Mouse (Mus musculus): ENCODE data around the gene Apobec3. TPM values are rescaled to one million over a fixed set of nuclear protein-coding genes. Genes with fewer than 3 reads are reported as not detected.

The Apobec3 gene
- polyA plus RNA-seq, 1 experiment from 2014 or later = 18.4 TPM

DNA sequence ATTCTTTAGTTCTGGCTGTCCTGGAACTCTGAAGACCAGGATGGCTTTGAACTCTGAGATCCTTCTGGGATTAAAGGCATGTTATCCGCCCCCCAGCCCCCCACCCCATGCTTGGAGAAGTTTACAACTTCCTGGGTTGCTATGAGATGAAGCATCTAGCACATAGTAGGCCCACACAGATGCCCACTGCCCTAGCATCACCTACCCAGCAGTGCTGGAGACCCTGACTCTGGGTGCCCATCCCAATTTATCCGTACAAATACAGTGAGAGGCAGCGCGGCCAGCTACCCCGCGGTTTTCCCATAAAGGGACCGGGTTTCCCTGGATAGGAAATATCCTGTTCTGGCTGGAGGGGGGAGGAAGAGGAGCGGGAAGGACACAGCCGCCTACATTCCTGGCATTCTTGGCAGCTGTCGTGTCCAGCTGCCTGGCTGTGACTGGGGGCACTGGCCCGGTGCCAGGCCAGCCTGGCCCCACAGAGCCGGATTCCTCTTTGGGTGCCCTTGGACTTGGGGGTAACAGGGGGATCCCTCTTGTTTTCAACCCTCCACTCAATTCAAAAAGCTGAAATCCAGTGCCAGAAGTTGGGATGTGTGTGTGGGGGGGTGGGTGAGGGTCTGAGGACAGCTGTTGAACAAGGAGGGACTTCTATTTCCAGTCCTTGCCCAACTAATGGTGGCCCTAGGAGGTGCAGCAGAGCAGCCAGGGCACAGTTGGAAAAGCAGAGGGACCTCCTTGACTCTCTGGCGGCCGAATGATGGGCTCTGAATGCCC is 60.5 kb downstream of the Apobec3 start:
- no peak overlapping the region for H3K9ac ChIP-seq (replicated peaks; ENCODE audit: low read depth, low read length)
- no peak overlapping the region for H3K4me3 ChIP-seq (ENCODE audit: low read depth, low read length)
- no peaks in the 10 kb centered on the region for H3K9me3 ChIP-seq (ENCODE audit: control insufficient read depth, low read depth, low read length)
- 39% methylated on average over 14 of the region's 14 CpGs for WGBS
- H3K27me3 ChIP-seq (ENCODE audit: control insufficient read depth, insufficient read depth, low read length) = no peaks in the 10 kb centered on the region
- H3K27ac ChIP-seq (ENCODE audit: low read length) = peak overlapping the region; percentile 34
- peaks cover 26% of the 10 kb centered on the region for H3K4me1 ChIP-seq (ENCODE audit: control insufficient read depth, insufficient read depth, low read length)
- no peak overlapping the region; the same call in 1 of the 2 replicates for H3K4me2 ChIP-seq (replicated peaks; ENCODE audit: low read depth, low read length)
- no peaks in the 10 kb centered on the region for H3K36me3 ChIP-seq (ENCODE audit: control insufficient read depth, insufficient read depth, low read length)
- ATAC-seq (ENCODE audit: insufficient number of reproducible peaks, insufficient read depth, low FRiP score, low read depth) = no peak; the same call in 1 of the 2 replicates

DNA sequence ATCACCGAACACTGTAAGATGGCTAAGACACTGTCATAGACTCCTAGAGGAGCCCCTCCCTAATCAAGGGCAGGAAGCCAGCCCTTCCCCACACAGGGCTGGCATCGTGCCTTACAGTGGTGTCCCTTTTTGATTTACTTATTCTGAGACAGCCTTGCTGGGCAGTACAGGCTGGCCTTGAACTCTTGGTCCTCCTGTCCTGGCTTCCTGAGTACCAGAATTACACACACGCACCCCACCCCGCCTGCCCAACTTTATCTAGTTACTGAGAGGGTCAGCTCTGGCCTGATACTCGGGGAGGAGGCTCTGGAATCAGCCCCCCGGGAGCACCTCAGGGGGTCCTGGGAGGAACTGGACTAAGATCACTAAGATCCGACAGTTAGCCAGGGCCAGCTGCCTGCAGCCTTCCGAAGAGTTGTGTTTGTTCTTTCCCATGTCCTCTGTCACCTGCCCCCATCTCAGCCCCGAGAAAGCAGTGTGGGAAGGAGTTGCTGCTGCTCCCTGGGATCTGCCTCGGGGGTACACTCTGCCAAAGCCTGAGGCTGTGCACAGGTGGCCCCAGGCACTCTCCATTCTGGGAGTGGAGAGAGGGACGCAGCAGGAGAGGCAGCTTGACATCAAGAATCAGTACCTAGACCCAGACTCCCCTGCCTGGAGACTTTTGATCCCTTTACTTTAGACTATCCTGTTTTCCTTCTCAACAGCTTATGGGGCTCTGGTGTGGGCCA is 61.2 kb downstream of the Apobec3 start:
- H3K9me3 ChIP-seq (ENCODE audit: control insufficient read depth, low read depth, low read length) = no peaks in the 10 kb centered on the region
- no peak overlapping the region for H3K4me3 ChIP-seq (ENCODE audit: low read depth, low read length)
- peaks cover 26% of the 10 kb centered on the region for H3K4me1 ChIP-seq (ENCODE audit: control insufficient read depth, insufficient read depth, low read length)
- ATAC-seq (ENCODE audit: insufficient number of reproducible peaks, insufficient read depth, low FRiP score, low read depth) = 0 out of 2 replicates have a peak, but pooled peaks have one; percentile 20
- H3K4me2 ChIP-seq (replicated peaks; ENCODE audit: low read depth, low read length) = no peak overlapping the region
- 48% methylated on average over 11 of the region's 11 CpGs for WGBS
- no peaks in the 10 kb centered on the region for H3K27me3 ChIP-seq (ENCODE audit: control insufficient read depth, insufficient read depth, low read length)
- H3K27ac ChIP-seq (ENCODE audit: low read length) = peak overlapping the region; percentile 34; the same call in 1 of the 2 replicates
- H3K36me3 ChIP-seq (ENCODE audit: control insufficient read depth, insufficient read depth, low read length) = no peaks in the 10 kb centered on the region
- no peak overlapping the region for H3K9ac ChIP-seq (replicated peaks; ENCODE audit: low read depth, low read length)

DNA sequence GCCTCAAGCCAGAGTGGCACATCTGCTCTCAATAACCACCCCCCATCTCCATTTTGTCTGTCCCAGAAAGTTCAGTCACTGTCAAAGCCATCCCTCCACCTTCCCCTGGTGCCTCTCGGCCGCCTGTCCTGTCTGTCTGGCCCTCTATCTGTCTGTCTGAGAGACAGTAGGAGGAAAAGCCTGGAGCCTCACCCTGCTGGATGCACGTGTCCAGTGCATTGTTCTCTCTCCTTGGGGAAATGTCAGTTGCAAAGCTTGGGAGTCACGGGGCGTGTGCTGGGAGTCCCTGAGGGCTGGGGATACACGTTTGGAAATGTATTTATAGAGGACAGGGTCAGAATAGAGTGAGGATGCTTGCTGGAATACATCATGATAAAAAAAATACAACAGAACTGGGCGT is 62.0 kb downstream of the Apobec3 start:
- H3K27me3 ChIP-seq (ENCODE audit: control insufficient read depth, insufficient read depth, low read length) = no peaks in the 10 kb centered on the region
- no peak overlapping the region for H3K9ac ChIP-seq (replicated peaks; ENCODE audit: low read depth, low read length)
- no peak for ATAC-seq (ENCODE audit: insufficient number of reproducible peaks, insufficient read depth, low FRiP score, low read depth)

DNA sequence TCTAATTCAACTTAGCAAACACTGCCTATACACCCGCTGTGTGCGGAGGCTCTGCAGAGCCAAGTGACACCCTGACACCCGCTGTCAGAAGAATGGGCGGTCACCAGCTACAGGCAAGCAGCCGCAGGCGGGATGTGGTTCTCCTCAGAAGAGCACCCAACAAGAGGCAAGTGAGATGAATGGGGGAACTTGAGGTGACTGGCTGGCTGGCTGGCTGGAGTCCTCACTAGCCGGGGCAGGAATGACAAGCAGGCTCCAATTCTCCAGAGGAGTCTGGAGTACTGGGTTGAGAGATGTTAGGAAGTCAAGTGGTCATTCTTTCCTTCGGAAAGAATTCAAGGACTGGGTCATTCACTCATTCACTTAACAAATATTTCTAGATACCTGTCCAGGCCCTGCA is 65.1 kb downstream of the Apobec3 start:
- Histone ChIP-seq H3K4me3 (ENCODE audit: low read depth, low read length) (no peak overlapping the region), H3K9me3 (ENCODE audit: control insufficient read depth, low read depth, low read length) (no peaks in the 10 kb centered on the region), H3K4me2 (replicated peaks; ENCODE audit: low read depth, low read length) (no peak overlapping the region), H3K9ac (replicated peaks; ENCODE audit: low read depth, low read length) (no peak overlapping the region), H3K27me3 (ENCODE audit: control insufficient read depth, insufficient read depth, low read length) (no peaks in the 10 kb centered on the region), H3K27ac (ENCODE audit: low read length) (no peak overlapping the region), H3K4me1 (ENCODE audit: control insufficient read depth, insufficient read depth, low read length) (0 out of 2 replicates have a peak, but pooled peaks cover 5% of the 10 kb centered on the region), H3K36me3 (ENCODE audit: control insufficient read depth, insufficient read depth, low read length) (no peaks in the 10 kb centered on the region)
- WGBS = 74% methylated on average over 8 of the region's 8 CpGs
- no peak for ATAC-seq (ENCODE audit: insufficient number of reproducible peaks, insufficient read depth, low FRiP score, low read depth)

More for the DNA sequence above, 62.0 kb downstream of the Apobec3 start:
- 68% methylated on average over 7 of the region's 7 CpGs for WGBS
- H3K36me3 ChIP-seq (ENCODE audit: control insufficient read depth, insufficient read depth, low read length) = no peaks in the 10 kb centered on the region
- peaks cover 26% of the 10 kb centered on the region for H3K4me1 ChIP-seq (ENCODE audit: control insufficient read depth, insufficient read depth, low read length)
- no peak overlapping the region for H3K27ac ChIP-seq (ENCODE audit: low read length)
- H3K9me3 ChIP-seq (ENCODE audit: control insufficient read depth, low read depth, low read length) = no peaks in the 10 kb centered on the region
- no peak overlapping the region for H3K4me3 ChIP-seq (ENCODE audit: low read depth, low read length)
- no peak overlapping the region for H3K4me2 ChIP-seq (replicated peaks; ENCODE audit: low read depth, low read length)

GRCm38 (mm10) chr15:79958418-79958817 is 67.0 kb downstream of the Apobec3 start:
- no peak overlapping the region for H3K4me3 ChIP-seq (ENCODE audit: low read depth, low read length)
- H3K4me2 ChIP-seq (replicated peaks; ENCODE audit: low read depth, low read length) = no peak overlapping the region
- H3K4me1 ChIP-seq (ENCODE audit: control insufficient read depth, insufficient read depth, low read length) = no peaks in the 10 kb centered on the region
- no peak for ATAC-seq (ENCODE audit: insufficient number of reproducible peaks, insufficient read depth, low FRiP score, low read depth)
- WGBS = 49% methylated on average over 3 of the region's 3 CpGs
- H3K9me3 ChIP-seq (ENCODE audit: control insufficient read depth, low read depth, low read length) = no peaks in the 10 kb centered on the region
- H3K36me3 ChIP-seq (ENCODE audit: control insufficient read depth, insufficient read depth, low read length) = no peaks in the 10 kb centered on the region
- H3K27ac ChIP-seq (ENCODE audit: low read length) = no peak overlapping the region
- H3K9ac ChIP-seq (replicated peaks; ENCODE audit: low read depth, low read length) = no peak overlapping the region
- no peaks in the 10 kb centered on the region for H3K27me3 ChIP-seq (ENCODE audit: control insufficient read depth, insufficient read depth, low read length)

- no peak for ATAC-seq (ENCODE audit: insufficient number of reproducible peaks, insufficient read depth, low FRiP score, low read depth)
- Histone ChIP-seq H3K27ac (ENCODE audit: low read length) (no peak overlapping the region), H3K36me3 (ENCODE audit: control insufficient read depth, insufficient read depth, low read length) (no peaks in the 10 kb centered on the region), H3K4me3 (ENCODE audit: low read depth, low read length) (no peak overlapping the region), H3K9ac (replicated peaks; ENCODE audit: low read depth, low read length) (no peak overlapping the region), H3K9me3 (ENCODE audit: control insufficient read depth, low read depth, low read length) (no peaks in the 10 kb centered on the region), H3K4me2 (replicated peaks; ENCODE audit: low read depth, low read length) (no peak overlapping the region), H3K27me3 (ENCODE audit: control insufficient read depth, insufficient read depth, low read length) (no peaks in the 10 kb centered on the region), H3K4me1 (ENCODE audit: control insufficient read depth, insufficient read depth, low read length) (no peaks in the 10 kb centered on the region)
- WGBS = 52% methylated on average over 9 of the region's 9 CpGs
Measured at GRCm38 (mm10) chr15:79961366-79961921, 70.0 kb downstream of the Apobec3 start.

- H3K4me2 ChIP-seq (replicated peaks; ENCODE audit: low read depth, low read length) = no peak overlapping the region
- WGBS = 91% methylated on average over 18 of the region's 18 CpGs
- no peak for ATAC-seq (ENCODE audit: insufficient number of reproducible peaks, insufficient read depth, low FRiP score, low read depth)
- H3K36me3 ChIP-seq (ENCODE audit: control insufficient read depth, insufficient read depth, low read length) = no peaks in the 10 kb centered on the region
- no peak overlapping the region for H3K4me3 ChIP-seq (ENCODE audit: low read depth, low read length)
- H3K27me3 ChIP-seq (ENCODE audit: control insufficient read depth, insufficient read depth, low read length) = no peaks in the 10 kb centered on the region
- no peak overlapping the region for H3K9ac ChIP-seq (replicated peaks; ENCODE audit: low read depth, low read length)
- H3K9me3 ChIP-seq (ENCODE audit: control insufficient read depth, low read depth, low read length) = no peaks in the 10 kb centered on the region
- no peak overlapping the region for H3K27ac ChIP-seq (ENCODE audit: low read length)
- H3K4me1 ChIP-seq (ENCODE audit: control insufficient read depth, insufficient read depth, low read length) = no peaks in the 10 kb centered on the region
Measured at GRCm38 (mm10) chr15:79962661-79963060, 71.2 kb downstream of the Apobec3 start.

DNA sequence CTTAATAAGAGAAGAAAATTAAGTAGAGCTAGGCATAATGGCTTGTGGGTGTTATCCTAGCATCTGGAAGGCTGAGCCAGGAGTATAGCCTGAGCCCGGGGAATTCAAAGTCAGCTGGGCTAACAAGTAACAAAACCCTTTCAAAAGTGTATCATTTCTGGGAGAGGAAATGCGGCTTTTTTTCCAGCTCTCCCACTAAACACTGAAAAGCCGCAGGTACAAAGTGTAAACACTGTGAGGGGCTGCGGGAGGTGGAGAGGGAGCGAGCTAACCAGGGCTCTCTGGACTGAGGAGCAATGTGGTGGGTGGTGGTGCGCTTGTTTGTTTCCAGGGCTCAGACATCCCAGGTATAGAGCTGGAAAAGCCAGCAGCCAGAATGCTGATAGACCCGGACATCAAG is 72.9 kb downstream of the Apobec3 start:
- Histone ChIP-seq H3K27me3 (ENCODE audit: control insufficient read depth, insufficient read depth, low read length) (no peaks in the 10 kb centered on the region), H3K4me2 (replicated peaks; ENCODE audit: low read depth, low read length) (no peak overlapping the region), H3K36me3 (ENCODE audit: control insufficient read depth, insufficient read depth, low read length) (no peaks in the 10 kb centered on the region), H3K27ac (ENCODE audit: low read length) (no peak overlapping the region), H3K9me3 (ENCODE audit: control insufficient read depth, low read depth, low read length) (no peaks in the 10 kb centered on the region), H3K4me3 (ENCODE audit: low read depth, low read length) (no peak overlapping the region), H3K4me1 (ENCODE audit: control insufficient read depth, insufficient read depth, low read length) (no peaks in the 10 kb centered on the region), H3K9ac (replicated peaks; ENCODE audit: low read depth, low read length) (no peak overlapping the region)
- WGBS = 59% methylated on average over 7 of the region's 7 CpGs
- no peak for ATAC-seq (ENCODE audit: insufficient number of reproducible peaks, insufficient read depth, low FRiP score, low read depth)
